Mouse (Mus musculus): Measurements from ENCODE around the gene Icam4.
"Not testable (repeated sequence)": the region's sequence is repeated elsewhere in the genome, so short reads cannot be mapped to it uniquely, and the experiment has no call there.

Gene Icam4

DNA sequence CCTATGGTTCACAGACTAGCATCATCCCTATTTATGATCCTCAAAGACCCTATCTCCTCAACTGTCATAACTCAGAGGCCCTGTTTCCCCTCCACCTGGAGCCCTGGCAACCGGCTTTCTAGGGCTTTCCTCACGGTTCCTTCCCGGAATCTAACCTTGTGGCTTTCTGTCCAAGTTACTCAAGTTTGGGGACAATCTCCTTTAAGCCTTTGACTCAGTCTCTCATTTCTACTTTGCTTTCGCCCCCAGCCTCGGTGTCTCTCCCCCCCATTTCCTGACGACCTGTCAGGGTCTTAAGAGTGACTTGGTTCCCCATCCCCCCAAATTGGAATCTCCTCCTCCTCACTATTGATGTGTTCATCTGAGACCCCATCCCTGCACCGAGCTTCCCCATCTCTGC lies 3.3 kb downstream of the Icam4 start:
- in situ Hi-C loops (cut with MboI; ENCODE audit: low sequenced_read_pairs) = no loop called here

DNA sequence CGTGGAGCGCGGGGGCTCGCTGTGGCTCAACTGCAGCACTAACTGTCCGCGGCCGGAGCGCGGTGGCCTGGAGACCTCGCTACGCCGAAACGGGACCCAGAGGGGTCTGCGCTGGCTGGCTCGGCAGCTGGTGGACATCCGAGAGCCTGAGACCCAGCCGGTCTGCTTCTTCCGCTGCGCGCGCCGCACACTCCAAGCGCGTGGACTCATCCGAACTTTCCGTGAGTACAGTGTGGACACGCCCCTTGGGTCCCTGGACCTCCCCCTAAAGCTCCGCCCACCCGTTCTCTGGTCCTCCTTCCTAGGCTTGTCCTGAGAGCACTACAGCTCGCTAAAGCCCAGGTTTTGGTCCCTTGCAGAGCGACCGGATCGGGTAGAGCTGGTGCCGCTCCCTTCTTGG lies 4.0 kb downstream of the Icam4 start:
- in situ Hi-C loops (cut with MboI; ENCODE audit: low sequenced_read_pairs) = no loop called here

DNA sequence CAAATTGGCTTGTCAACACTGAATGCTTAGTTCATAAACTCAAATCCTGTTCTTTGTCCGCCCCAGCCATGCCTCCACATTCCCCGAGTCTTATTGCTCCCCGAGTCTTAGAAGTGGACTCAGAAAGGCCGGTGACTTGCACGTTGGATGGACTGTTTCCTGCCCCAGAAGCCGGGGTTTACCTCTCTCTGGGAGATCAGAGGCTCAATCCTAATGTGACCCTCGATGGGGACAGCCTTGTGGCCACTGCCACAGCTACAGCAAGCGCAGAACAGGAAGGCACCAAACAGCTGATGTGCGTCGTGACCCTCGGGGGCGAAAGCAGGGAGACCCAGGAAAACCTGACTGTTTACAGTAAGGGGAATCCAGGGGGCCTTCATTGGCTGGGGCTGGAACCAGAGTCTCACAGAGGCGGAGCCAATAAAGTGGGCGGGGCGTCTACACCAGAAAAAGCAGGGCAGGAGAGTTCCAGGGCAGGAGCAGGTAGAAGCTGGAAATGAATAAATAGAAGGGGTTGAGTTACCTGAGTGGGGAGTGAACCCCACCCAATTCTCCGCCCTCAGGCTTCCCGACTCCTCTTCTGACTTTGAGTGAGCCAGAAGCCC lies 5.4 kb downstream of the Icam4 start:
- in situ Hi-C loops (cut with MboI; ENCODE audit: low sequenced_read_pairs) = no loop called here

DNA sequence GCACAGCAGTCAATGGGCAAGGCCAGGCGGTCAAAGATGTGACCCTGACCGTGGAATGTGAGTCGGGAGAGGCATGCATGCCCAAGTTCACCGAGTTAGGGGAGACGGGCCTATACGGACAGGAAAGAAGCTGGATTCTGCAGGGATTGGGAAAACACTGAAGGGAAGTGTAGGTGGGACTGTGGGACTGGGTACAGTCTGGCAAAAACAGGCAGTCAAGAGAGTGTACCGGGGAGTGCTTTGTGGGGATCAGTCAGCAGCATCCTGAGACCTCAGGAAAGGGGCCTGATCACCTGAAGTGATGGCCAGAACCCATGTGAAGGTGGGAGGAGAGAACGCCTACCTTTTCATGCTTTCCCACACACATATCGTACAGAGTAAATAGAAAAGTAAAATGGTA lies 6.4 kb downstream of the Icam4 start:
- in situ Hi-C loops (cut with MboI; ENCODE audit: low sequenced_read_pairs) = no loop called here

DNA sequence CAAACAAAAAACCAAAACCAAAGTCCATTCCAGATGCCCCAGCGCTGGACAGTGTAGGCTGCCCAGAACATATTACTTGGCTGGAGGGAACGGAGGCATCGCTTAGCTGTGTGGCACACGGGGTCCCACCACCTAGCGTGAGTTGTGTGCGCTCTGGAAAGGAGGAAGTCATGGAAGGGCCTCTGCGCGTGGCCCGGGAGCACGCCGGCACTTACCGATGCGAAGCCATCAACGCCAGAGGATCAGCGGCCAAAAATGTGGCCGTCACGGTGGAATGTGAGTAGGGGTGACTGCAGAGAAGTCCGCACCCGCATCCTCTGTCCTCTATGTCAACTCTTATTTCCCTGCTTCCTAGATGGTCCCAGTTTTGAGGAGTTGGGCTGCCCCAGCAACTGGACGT lies 7.0 kb downstream of the Icam4 start:
- in situ Hi-C loops (cut with MboI; ENCODE audit: low sequenced_read_pairs) = no loop called here

DNA sequence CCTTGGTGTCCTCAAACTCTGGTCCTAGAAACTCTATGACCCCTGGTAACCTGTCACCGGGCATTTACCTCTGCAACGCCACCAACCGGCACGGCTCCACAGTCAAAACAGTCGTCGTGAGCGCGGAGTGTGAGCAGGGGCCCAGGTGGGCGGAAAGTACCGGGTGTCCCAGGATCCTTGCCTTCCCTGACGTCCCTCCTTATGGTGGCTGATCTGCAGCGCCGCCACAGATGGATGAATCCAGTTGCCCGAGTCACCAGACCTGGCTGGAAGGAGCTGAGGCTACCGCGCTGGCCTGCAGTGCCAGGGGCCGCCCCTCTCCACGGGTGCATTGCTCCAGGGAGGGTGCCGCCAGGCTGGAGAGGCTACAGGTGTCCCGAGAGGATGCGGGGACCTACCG lies 7.5 kb downstream of the Icam4 start:
- in situ Hi-C loops (cut with MboI; ENCODE audit: low sequenced_read_pairs) = no loop called here

DNA sequence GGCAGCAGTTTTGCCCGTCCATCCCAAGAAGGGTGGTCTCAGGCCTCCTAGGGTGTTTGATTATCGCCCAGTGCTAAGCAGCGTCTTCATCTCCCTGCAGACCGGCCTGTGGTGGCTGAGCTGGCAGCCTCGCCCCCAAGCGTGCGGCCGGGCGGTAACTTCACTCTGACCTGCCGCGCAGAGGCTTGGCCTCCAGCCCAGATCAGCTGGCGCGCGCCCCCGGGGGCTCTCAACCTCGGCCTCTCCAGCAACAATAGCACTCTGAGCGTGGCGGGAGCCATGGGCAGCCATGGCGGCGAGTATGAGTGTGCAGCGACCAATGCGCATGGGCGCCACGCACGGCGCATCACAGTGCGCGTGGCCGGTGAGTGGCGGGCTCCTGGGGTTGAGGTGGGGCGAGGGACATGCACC lies 8.3 kb downstream of the Icam4 start:
- in situ Hi-C loops (cut with MboI; ENCODE audit: low sequenced_read_pairs) = no loop called here

DNA sequence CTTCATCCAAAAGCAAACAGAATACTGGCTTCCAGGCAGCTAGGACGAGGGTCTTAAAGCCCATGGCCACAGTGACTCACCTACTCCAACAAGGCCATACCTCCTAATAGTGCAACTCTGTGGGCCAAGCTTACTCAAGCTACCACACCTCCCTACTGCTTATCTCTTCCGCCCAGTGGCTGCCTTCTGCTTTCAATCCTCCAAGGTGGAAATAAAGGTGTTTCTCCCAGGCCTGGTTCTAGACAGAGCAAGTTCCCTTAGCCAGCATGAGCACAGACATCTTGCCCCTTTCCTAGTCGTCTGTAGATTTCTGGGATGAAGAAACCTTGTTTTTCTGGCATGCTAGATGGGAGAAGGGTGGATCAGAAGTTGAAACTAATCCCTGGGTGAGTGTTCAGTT lies 10.6 kb downstream of the Icam4 start:
- in situ Hi-C loops (cut with MboI; ENCODE audit: low sequenced_read_pairs) = no loop called here

DNA sequence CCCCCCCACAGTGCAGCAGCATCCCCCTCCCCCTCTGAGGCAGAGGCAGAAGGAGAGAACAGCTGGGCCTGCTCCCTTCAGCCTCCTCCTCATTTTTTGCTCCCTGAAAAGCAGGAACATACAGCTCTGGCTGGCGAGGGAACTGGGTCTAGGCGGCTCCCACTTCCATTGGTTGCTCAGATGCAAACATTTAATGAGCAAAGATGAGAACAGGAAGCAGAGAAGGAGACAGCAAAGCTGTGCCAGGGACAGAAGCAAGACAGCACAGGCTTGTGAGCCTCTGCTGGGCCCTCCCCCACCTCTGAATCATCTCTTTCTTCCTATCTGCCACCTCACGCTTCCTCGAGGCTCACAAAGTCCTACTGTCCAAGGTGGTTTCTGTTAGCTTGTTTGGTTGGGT lies 12.1 kb downstream of the Icam4 start:
- in situ Hi-C loops (cut with MboI; ENCODE audit: low sequenced_read_pairs) = no loop called here

DNA sequence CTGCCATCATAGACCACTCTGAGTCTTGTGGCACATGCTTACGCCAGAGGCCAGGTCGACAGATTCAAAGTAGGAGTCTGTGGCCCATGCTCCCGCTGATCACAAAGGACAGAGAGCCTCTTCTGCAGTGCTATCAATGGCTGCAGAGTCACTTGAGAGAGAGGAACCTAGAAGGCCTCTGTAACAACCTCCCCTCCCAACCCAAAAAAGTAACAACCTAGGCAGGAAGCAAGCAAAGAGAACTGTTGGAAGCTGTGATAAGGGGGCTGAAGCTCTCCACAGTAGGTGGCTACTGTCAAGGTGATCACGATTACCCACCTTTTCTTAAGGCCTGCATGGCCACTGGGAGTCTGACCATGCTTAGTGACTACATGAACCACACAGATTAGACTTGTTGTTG lies 14.4 kb downstream of the Icam4 start:
- in situ Hi-C loops (cut with MboI; ENCODE audit: low sequenced_read_pairs) = no loop called here

DNA sequence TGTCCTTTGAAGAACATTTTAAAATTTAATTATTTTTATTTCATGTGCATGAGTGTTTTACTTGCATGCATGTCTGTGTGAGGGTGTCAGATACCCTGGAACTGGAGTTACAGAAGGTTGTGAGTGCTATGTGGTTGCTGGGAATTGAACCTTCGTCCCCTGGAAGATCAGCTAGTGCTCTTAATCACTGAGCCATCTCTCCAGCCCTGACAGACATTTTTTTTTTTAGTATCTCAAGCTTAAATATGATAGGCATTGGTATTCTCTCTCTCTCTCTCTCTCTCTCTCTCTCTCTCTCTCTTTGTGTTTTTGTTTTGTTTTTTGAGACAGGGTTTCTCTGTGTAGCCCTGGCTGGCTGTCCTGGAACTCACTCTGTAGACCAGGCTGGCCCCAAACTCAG lies 15.6 kb downstream of the Icam4 start:
- in situ Hi-C loops (cut with MboI; ENCODE audit: low sequenced_read_pairs) = not testable (repeated sequence)

DNA sequence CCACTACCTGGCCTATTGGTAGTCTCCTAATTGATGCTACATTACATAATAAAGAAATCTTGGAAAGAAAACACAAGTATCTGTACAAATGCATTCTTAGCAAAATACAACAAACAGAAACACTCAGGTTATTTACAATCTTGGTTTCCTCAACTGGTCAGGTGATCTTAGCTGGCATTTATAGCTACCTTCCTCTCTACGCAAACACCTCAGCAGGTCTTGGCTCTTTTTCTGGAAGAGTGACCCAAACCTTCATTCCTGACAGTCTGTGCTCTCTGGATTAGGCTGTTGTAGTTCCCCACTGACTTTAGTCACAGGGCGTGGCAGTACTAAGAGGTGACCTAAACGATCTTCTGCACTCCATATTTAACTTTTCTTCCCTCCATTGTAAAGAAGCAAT lies 16.1 kb downstream of the Icam4 start:
- in situ Hi-C loops (cut with MboI; ENCODE audit: low sequenced_read_pairs) = no loop called here

DNA sequence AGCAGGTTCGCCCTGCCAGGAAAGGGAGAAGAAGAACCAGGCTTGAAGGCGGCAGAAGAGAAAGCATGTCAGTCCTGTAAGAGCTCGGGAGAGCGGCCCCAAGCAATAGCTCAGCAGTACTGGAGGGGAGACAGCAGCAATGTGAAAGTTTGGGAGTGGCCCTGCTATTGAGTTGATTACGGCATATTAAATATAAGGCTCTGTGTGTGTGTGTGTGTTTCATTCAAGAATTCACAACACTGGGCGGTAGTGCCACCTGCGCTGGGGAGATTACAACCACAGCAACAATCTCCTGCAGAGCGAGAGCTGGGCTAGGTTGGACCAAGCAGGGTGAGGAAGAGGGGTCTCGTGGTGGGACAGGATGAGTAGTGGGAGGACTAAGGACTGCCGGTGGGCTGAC lies 22.4 kb downstream of the Icam4 start:
- in situ Hi-C loops (cut with MboI; ENCODE audit: low sequenced_read_pairs) = no loop called here

DNA sequence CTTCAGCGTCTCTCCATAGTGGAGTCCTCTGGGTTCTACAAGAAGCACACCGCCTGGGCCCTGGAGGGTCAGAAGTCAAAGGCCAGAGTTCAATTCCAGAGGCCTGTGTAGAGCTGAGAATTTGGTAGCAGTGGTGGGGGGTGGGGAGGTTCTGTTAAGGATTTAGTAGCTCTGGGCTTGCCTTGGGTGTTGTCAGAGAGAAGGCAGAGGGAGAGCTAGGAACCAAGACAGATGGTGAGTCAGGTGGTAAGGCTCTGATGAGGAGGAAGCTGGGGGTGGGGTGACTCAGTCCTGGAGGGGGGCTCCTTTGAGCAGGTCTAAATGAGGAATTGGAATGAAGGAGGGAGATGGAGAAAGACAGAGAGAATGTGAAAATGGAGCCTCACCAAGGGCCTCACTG lies 33.8 kb downstream of the Icam4 start:
- in situ Hi-C loops (cut with MboI; ENCODE audit: low sequenced_read_pairs) = no loop called here

DNA sequence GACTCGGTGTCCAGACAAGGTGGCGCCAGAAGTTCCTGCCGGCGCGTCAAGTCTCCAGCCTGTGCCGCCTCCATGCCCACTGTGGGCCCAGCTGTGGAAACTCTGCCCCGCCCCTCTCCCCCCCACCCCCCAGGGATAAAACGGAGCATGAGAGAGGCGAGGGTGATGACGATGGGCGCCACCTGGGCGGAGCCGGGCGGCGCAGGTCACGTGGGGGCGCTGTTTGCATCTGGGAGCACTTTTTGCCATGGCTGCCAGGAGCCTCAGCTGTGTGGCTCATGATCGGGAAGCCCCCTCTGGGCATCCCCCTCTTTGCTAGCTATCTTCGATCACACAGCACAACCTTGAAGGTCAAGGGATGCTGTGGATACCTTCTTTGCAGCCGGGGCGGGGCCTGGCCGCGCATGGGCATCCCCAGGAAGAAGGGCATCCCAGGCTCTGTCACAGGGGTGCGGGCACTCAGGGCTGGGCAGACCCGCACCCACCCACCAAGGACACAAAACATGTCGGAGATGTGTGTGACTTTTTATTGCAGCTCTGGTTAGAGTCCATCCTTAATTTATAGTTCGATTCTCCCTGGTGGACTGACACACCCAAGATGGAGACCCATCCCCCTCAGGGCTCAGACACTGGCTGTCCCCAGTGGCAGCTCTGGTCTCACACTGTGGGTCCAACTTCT lies 38.0 kb downstream of the Icam4 start, which contains the start of gene Zglp1:
Gene Zglp1, minus strand, starts transcription at position 88 of the 679 bp plus-strand sequence.
- in situ Hi-C loops (cut with MboI; ENCODE audit: low sequenced_read_pairs) = no loop called here

DNA sequence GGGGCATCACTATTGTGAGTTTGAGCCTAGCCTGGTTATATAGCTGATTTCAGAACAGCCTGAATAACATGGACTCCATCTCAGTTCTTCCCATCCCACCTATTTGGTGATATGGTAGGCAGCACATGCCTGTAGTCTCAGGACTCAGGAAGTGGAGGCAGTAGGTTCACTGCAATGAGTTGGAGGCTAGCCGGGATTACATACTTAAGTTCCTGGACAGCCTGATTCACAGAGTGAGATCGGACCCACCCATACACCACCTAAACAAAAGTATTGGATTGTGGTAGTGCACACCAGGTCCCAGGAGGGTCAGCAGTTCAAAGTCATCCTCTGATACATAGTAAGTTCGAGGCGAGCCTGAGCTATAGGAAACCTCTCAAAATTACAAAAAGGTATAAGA lies 43.5 kb downstream of the Icam4 start:
- in situ Hi-C loops (cut with MboI; ENCODE audit: low sequenced_read_pairs) = no loop called here

DNA sequence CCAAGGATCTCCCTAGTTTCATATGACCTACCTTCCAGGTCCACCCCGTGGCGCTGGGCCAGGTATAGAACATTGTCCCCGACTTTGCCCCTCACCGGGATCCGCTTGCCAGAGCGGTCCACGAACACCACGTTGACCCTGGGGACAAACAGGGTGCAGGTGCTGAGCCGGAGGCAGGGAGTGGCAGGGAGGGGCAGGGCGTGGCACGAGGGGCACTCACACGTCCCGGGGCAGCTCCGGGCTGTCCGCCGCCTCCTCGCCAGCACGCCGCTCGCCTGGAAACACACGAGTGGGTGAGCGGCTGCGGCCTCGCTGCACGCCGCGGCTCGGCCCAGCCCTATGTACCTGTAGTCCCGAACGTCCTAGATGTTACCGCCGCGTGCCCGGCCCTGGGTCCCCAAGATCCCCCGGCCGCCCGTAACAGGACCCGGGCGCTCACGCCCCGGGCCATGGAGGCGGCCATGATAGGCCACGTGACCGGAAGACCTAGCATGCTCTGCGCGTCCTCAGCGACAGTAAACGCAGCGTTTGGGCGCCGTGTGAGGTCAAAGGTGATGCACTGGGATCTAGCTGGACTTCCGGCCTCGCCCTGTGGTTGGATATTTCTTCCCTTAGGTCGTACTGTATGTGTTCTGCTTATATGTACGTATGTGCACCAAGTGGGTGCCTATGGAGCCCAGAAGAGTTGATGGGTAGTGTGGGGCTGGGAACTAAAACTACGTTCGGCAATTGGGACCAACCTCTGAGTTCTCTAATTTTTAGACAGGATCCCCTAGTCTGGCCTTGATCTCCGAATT lies 44.1 kb downstream of the Icam4 start, which contains the start of the genes Gm49373 and Fdx1l:
Gene Gm49373, minus strand, starts transcription at position 53 of the 797 bp plus-strand sequence.
Gene Fdx1l, minus strand, starts transcription at position 571 of the 797 bp plus-strand sequence.
- in situ Hi-C loops (cut with MboI; ENCODE audit: low sequenced_read_pairs) = no loop called here

DNA sequence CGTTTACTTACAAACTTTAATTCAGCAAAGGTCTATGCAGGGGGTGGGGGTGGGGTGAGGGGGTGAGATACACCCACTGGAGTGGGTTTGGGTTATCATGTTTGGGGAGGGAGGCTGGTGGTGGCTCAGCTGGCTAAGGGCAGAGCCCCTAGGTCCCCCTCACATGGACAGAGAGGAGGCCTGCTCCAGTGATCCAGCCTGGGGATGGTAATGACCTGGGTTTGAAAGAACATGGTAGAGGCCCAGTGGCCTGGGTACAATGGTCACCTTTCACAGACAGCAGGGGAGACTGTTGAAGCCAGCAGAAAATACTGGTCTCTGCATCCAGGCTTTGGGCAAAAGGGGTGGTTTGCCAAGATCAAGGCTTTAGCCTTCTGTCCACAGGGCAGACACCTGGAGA lies 45.0 kb downstream of the Icam4 start:
- in situ Hi-C loops (cut with MboI; ENCODE audit: low sequenced_read_pairs) = no loop called here

DNA sequence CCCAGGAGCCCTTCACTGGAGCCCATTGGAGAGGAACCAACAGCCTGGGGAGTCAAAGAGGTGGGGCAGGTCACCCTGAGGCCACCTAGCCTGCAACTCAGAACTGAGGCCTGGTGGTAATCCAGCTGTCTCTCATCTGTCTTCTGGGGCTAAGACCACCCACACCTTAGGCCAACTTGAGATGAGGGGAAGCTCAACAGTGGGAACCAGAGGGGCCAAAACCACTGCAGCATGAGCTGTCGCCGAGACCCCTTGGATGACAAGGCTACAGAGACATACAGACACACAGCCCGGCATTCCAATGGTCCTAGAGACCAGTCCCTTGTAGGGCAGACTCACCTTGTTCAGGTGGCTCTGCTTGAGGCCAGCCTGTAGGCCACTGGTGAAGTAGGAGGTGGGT lies 46.5 kb downstream of the Icam4 start:
- in situ Hi-C loops (cut with MboI; ENCODE audit: low sequenced_read_pairs) = no loop called here
